Mouse (Mus musculus): ENCODE measurements around the gene Pigq. TPM values are rescaled to one million over a fixed set of nuclear protein-coding genes. Genes with fewer than 3 reads are reported as not detected.

Pigq gene
- polyA plus RNA-seq, 1 experiment from 2014 or later: 54.5 TPM

GRCm38 (mm10) chr17:25916931-25917647 is 27.6 kb downstream of the Pigq start:
- WGBS: 86% methylated on average over 8 of the region's 8 CpGs
- no peak for ATAC-seq (ENCODE audit: low FRiP score, low read depth)

GRCm38 (mm10) chr17:25914295-25914694 is 30.4 kb downstream of the Pigq start:
- Histone ChIP-seq H3K4me3 (no peak overlapping the region), H3K36me3 (peaks cover 9% of the 10 kb centered on the region), H3K4me1 (peaks cover 25% of the 10 kb centered on the region), H3K9ac (replicated peaks) (no peak overlapping the region), H3K27ac (replicated peaks) (no peak overlapping the region), H3K9me3 (no peaks in the 10 kb centered on the region), H3K4me2 (replicated peaks) (no peak overlapping the region), H3K27me3 (no peaks in the 10 kb centered on the region)
- 87% methylated on average over 4 of the region's 4 CpGs for WGBS
- no peak for ATAC-seq (ENCODE audit: low FRiP score, low read depth)

More at GRCm38 (mm10) chr17:25916931-25917647, 27.6 kb downstream of the Pigq start:
- Histone ChIP-seq H3K4me3 (no peak overlapping the region), H3K27me3 (no peaks in the 10 kb centered on the region), H3K9ac (replicated peaks) (no peak overlapping the region), H3K4me1 (peaks cover 32% of the 10 kb centered on the region), H3K4me2 (replicated peaks) (no peak overlapping the region), H3K27ac (replicated peaks) (no peak overlapping the region), H3K9me3 (no peaks in the 10 kb centered on the region), H3K36me3 (peaks cover 9% of the 10 kb centered on the region)

- no peak overlapping the region for H3K9ac ChIP-seq (replicated peaks)
- H3K4me3 ChIP-seq: no peak overlapping the region
- no peaks in the 10 kb centered on the region for H3K9me3 ChIP-seq
- ATAC-seq (ENCODE audit: low FRiP score, low read depth): no peak
- H3K27me3 ChIP-seq: no peaks in the 10 kb centered on the region
- no peak overlapping the region for H3K4me2 ChIP-seq (replicated peaks)
- peaks cover 9% of the 10 kb centered on the region for H3K36me3 ChIP-seq
- H3K27ac ChIP-seq (replicated peaks): no peak overlapping the region
- H3K4me1 ChIP-seq: peaks cover 23% of the 10 kb centered on the region
- WGBS: 80% methylated on average over 1 of the region's 1 CpGs
Measured at GRCm38 (mm10) chr17:25913877-25914275, 30.9 kb downstream of the Pigq start.

GRCm38 (mm10) chr17:25913186-25913876 is 31.4 kb downstream of the Pigq start:
- no peak for ATAC-seq (ENCODE audit: low FRiP score, low read depth)
- peaks cover 18% of the 10 kb centered on the region for H3K4me1 ChIP-seq
- H3K9ac ChIP-seq (replicated peaks): no peak overlapping the region
- WGBS: 88% methylated on average over 14 of the region's 14 CpGs
- peaks cover 9% of the 10 kb centered on the region for H3K36me3 ChIP-seq
- no peaks in the 10 kb centered on the region for H3K9me3 ChIP-seq
- H3K27me3 ChIP-seq: no peaks in the 10 kb centered on the region
- no peak overlapping the region for H3K4me3 ChIP-seq
- H3K27ac ChIP-seq (replicated peaks): no peak overlapping the region
- no peak overlapping the region for H3K4me2 ChIP-seq (replicated peaks)

- no peak for ATAC-seq (ENCODE audit: low FRiP score, low read depth)
- H3K9ac ChIP-seq (replicated peaks): no peak overlapping the region
- H3K4me1 ChIP-seq: 0 out of 2 replicates have a peak, but pooled peaks cover 2% of the 10 kb centered on the region
- no peak overlapping the region for H3K27ac ChIP-seq (replicated peaks)
- H3K9me3 ChIP-seq: no peaks in the 10 kb centered on the region
- no peak overlapping the region for H3K4me3 ChIP-seq
- H3K36me3 ChIP-seq: peaks cover 3% of the 10 kb centered on the region; the same call in 1 of the 2 replicates
- no peak overlapping the region for H3K4me2 ChIP-seq (replicated peaks)
- WGBS: 94% methylated on average over 4 of the region's 4 CpGs
- no peaks in the 10 kb centered on the region for H3K27me3 ChIP-seq
Measured at GRCm38 (mm10) chr17:25911816-25912215, 32.9 kb downstream of the Pigq start.

- no peak overlapping the region for H3K27ac ChIP-seq (replicated peaks)
- no peaks in the 10 kb centered on the region for H3K9me3 ChIP-seq
- H3K36me3 ChIP-seq: no peaks in the 10 kb centered on the region
- WGBS: 89% methylated on average over 2 of the region's 2 CpGs
- H3K27me3 ChIP-seq: no peaks in the 10 kb centered on the region
- H3K4me1 ChIP-seq: no peaks in the 10 kb centered on the region
- H3K4me2 ChIP-seq (replicated peaks): no peak overlapping the region
- no peak overlapping the region for H3K4me3 ChIP-seq
- ATAC-seq (ENCODE audit: low FRiP score, low read depth): no peak
- H3K9ac ChIP-seq (replicated peaks): no peak overlapping the region
Measured at GRCm38 (mm10) chr17:25907640-25908039, 37.1 kb downstream of the Pigq start.

GRCm38 (mm10) chr17:25903061-25903460 is 41.7 kb downstream of the Pigq start:
- H3K4me1 ChIP-seq: no peaks in the 10 kb centered on the region
- H3K27ac ChIP-seq (replicated peaks): no peak overlapping the region
- WGBS: 95% methylated on average over 3 of the region's 3 CpGs
- H3K4me3 ChIP-seq: no peak overlapping the region
- ATAC-seq (ENCODE audit: low FRiP score, low read depth): no peak
- H3K36me3 ChIP-seq: peaks cover 10% of the 10 kb centered on the region; the same call in 1 of the 2 replicates
- no peaks in the 10 kb centered on the region for H3K9me3 ChIP-seq
- no peak overlapping the region for H3K4me2 ChIP-seq (replicated peaks)
- no peaks in the 10 kb centered on the region for H3K27me3 ChIP-seq
- H3K9ac ChIP-seq (replicated peaks): no peak overlapping the region

GRCm38 (mm10) chr17:25900193-25900592 is 44.5 kb downstream of the Pigq start:
- Histone ChIP-seq H3K4me3 (no peak overlapping the region), H3K36me3 (peaks cover 10% of the 10 kb centered on the region; the same call in 1 of the 2 replicates), H3K4me1 (no peaks in the 10 kb centered on the region), H3K9me3 (no peaks in the 10 kb centered on the region), H3K9ac (replicated peaks) (no peak overlapping the region), H3K27me3 (no peaks in the 10 kb centered on the region), H3K4me2 (replicated peaks) (no peak overlapping the region), H3K27ac (replicated peaks) (no peak overlapping the region)
- WGBS: 84% methylated on average over 1 of the region's 1 CpGs
- no peak for ATAC-seq (ENCODE audit: low FRiP score, low read depth)

GRCm38 (mm10) chr17:25895891-25896290 is 48.8 kb downstream of the Pigq start:
- Histone ChIP-seq H3K9ac (replicated peaks) (no peak overlapping the region), H3K27ac (replicated peaks) (peak overlapping the region; percentile 20; the same call in 1 of the 2 replicates), H3K4me3 (no peak overlapping the region), H3K4me1 (0 out of 2 replicates have a peak, but pooled peaks cover 4% of the 10 kb centered on the region), H3K27me3 (no peaks in the 10 kb centered on the region), H3K36me3 (peaks cover 6% of the 10 kb centered on the region; the same call in 1 of the 2 replicates), H3K9me3 (no peaks in the 10 kb centered on the region), H3K4me2 (replicated peaks) (no peak overlapping the region)
- WGBS: 67% methylated on average over 12 of the region's 12 CpGs
- ATAC-seq (ENCODE audit: low FRiP score, low read depth): no peak

- Histone ChIP-seq H3K9ac (replicated peaks) (no peak overlapping the region), H3K27ac (replicated peaks) (peak overlapping the region; percentile 20; the same call in 1 of the 2 replicates), H3K4me3 (no peak overlapping the region), H3K27me3 (no peaks in the 10 kb centered on the region), H3K4me2 (replicated peaks) (no peak overlapping the region), H3K4me1 (0 out of 2 replicates have a peak, but pooled peaks cover 4% of the 10 kb centered on the region), H3K36me3 (peaks cover under 1% of the 10 kb centered on the region; the same call in 1 of the 2 replicates), H3K9me3 (no peaks in the 10 kb centered on the region)
- WGBS: 18% methylated on average over 2 of the region's 2 CpGs
- no peak for ATAC-seq (ENCODE audit: low FRiP score, low read depth)
Measured at GRCm38 (mm10) chr17:25895415-25895814, 49.3 kb downstream of the Pigq start.

GRCm38 (mm10) chr17:25893975-25894617 is 50.6 kb downstream of the Pigq start:
- Histone ChIP-seq H3K4me2 (replicated peaks) (no peak overlapping the region), H3K4me1 (0 out of 2 replicates have a peak, but pooled peaks cover 4% of the 10 kb centered on the region), H3K4me3 (no peak overlapping the region), H3K9me3 (no peaks in the 10 kb centered on the region), H3K27me3 (no peaks in the 10 kb centered on the region), H3K27ac (replicated peaks) (peak overlapping the region; percentile 58), H3K9ac (replicated peaks) (no peak overlapping the region), H3K36me3 (peaks cover 8% of the 10 kb centered on the region)
- WGBS: 39% methylated on average over 2 of the region's 2 CpGs
- peak; percentile 54; the same call in 1 of the 2 replicates for ATAC-seq (ENCODE audit: low FRiP score, low read depth)

- Histone ChIP-seq H3K4me3 (no peak overlapping the region), H3K9ac (replicated peaks) (no peak overlapping the region), H3K4me1 (no peaks in the 10 kb centered on the region), H3K27me3 (no peaks in the 10 kb centered on the region), H3K4me2 (replicated peaks) (no peak overlapping the region), H3K36me3 (peaks cover 32% of the 10 kb centered on the region), H3K27ac (replicated peaks) (no peak overlapping the region), H3K9me3 (no peaks in the 10 kb centered on the region)
- ATAC-seq (ENCODE audit: low FRiP score, low read depth): no peak
- 92% methylated on average over 3 of the region's 3 CpGs for WGBS
Measured at GRCm38 (mm10) chr17:25888837-25889236, 55.9 kb downstream of the Pigq start.
